Comparison of ENCODE assay signal across 9 mouse cellular contexts in the genomic region with DNA sequence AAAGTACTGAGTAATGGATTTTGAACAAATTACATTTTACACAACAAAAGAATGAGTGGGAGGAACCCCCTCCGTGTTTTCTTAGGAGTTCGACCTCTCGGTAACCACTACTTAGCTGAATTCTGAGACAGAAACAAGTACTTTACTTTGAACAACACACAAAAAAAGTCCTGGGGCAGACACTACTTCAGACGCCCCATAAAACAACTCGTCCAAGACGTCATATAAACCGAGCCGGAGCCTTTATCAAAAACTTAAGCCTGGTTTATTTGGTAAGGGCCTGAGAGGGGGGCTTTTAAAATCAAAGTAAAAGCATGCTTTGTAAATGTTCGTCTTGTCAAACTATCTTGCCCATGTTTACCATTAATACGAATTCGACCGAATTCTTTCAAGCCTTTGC. TPM values are rescaled to one million over a fixed set of nuclear protein-coding genes. Genes with fewer than 3 reads are reported as not detected.
A peak's percentile ranks its signal among the peaks of the same experiment; 100 is the strongest.
DNase-seq lines count a peak whose midpoint lies in the region; ATAC-seq lines count a peak whose summit lies in the region.
"Had no signal": no experiment of that assay in that cellular context is flagged by ENCODE, and none has a peak within 500 bp of the region (broad histone marks: within the 10 kb centered on the region; RNA-seq: fewer than 3 reads in every experiment).

No protein-coding gene starts in this region.

- H3K27me3 ChIP-seq in heart, embryonic 15.5 days = no peaks in the 10 kb centered on the region
- H3K27me3 ChIP-seq in hindbrain, embryonic 12.5 days = no peaks in the 10 kb centered on the region
- no peaks in the 10 kb centered on the region for H3K27me3 ChIP-seq in midbrain, embryonic 12.5 days

- no peaks in the 10 kb centered on the region for H3K9me3 ChIP-seq in heart, embryonic 15.5 days (replicated peaks)
- no peaks in the 10 kb centered on the region for H3K9me3 ChIP-seq in hindbrain, embryonic 12.5 days (replicated peaks)
- H3K9me3 ChIP-seq in midbrain, embryonic 12.5 days = no peaks in the 10 kb centered on the region

- H3K27ac ChIP-seq in heart, embryonic 15.5 days = peak overlapping the region; percentile 98; the same call in 1 of the 2 replicates
- peak overlapping the region; percentile 94; the same call in 1 of the 2 replicates for H3K27ac ChIP-seq in hindbrain, embryonic 12.5 days
- H3K27ac ChIP-seq in midbrain, embryonic 12.5 days (replicated peaks) = peak overlapping the region; percentile 97; the same call in 1 of the 2 replicates

- no peak for DNase-seq in heart, postnatal 36 days
- DNase-seq in T-cell, adult 2 months (ENCODE audit: low spot score) = peak; percentile 13
- no peak for DNase-seq in gastrocnemius, adult 8-10 months (ENCODE audit: low spot score in 2 of 2)
- DNase-seq in layer of hippocampus, postnatal 10 days (ENCODE audit: low spot score in 2 of 2) = no peak
- DNase-seq: cerebellum, postnatal 36 days had no signal

- H3K36me3 ChIP-seq in heart, embryonic 15.5 days = no peaks in the 10 kb centered on the region
- H3K36me3 ChIP-seq in hindbrain, embryonic 12.5 days = no peaks in the 10 kb centered on the region
- no peaks in the 10 kb centered on the region for H3K36me3 ChIP-seq in midbrain, embryonic 12.5 days

- intact Hi-C loops in heart, postnatal 36 days (cut with DNase I) = no loop called here

- H3K4me3 ChIP-seq in heart, embryonic 15.5 days = peak overlapping the region; percentile 94
- H3K4me3 ChIP-seq in hindbrain, embryonic 12.5 days = peak overlapping the region; percentile 81
- peak overlapping the region; percentile 85 for H3K4me3 ChIP-seq in midbrain, embryonic 12.5 days

- no peak for ATAC-seq in heart, embryonic 15.5 days (replicated peaks; ENCODE audit: insufficient number of reproducible peaks, insufficient read depth, low FRiP score, low read depth)
- no peak for ATAC-seq in hindbrain, embryonic 12.5 days (ENCODE audit: low FRiP score)
- no peak for ATAC-seq in midbrain, embryonic 12.5 days (ENCODE audit: low FRiP score, low read depth)
- ATAC-seq in megakaryocyte-erythroid progenitor cell, adult 5-6 weeks (replicated peaks; ENCODE audit: low FRiP score, low TSS enrichment, poor library complexity, severe bottlenecking) = no peak

- peak overlapping the region; percentile 74 for H3K4me2 ChIP-seq in heart, embryonic 15.5 days
- peak overlapping the region; percentile 62 for H3K4me2 ChIP-seq in hindbrain, embryonic 12.5 days (replicated peaks)
- H3K4me2 ChIP-seq in midbrain, embryonic 12.5 days (replicated peaks) = peak overlapping the region; percentile 70

- H3K4me1 ChIP-seq in heart, embryonic 15.5 days (replicated peaks) = peaks cover 39% of the 10 kb centered on the region
- peaks cover 31% of the 10 kb centered on the region for H3K4me1 ChIP-seq in hindbrain, embryonic 12.5 days
- H3K4me1 ChIP-seq in midbrain, embryonic 12.5 days = peaks cover 43% of the 10 kb centered on the region

- peak overlapping the region; percentile 90 for H3K9ac ChIP-seq in heart, embryonic 15.5 days
- H3K9ac ChIP-seq in hindbrain, embryonic 12.5 days = peak overlapping the region; percentile 92
- H3K9ac ChIP-seq in midbrain, embryonic 12.5 days (replicated peaks) = peak overlapping the region; percentile 93

- 8% methylated on average over 12 of the region's 12 CpGs for WGBS in heart, embryonic 15.5 days
- 3% methylated on average over 12 of the region's 12 CpGs for WGBS in hindbrain, embryonic 12.5 days
- 5% methylated on average over 12 of the region's 12 CpGs for WGBS in midbrain, embryonic 12.5 days

RNA-seq across cellular contexts. Expression of a gene that starts 1.0 kb away (rescaled TPM):
- 89.9 and 105 TPM in 2 replicates for polyA plus RNA-seq in heart, embryonic 15.5 days (2015; fragmentation: Nextera tagmentation; extraction: Ambion mirVana)
- 10 to 100 TPM; 14.4 to 21.4 TPM for total RNA-seq in heart, postnatal 36 days (2021)
- 140 and 148 TPM in 2 replicates for polyA plus RNA-seq in hindbrain, embryonic 12.5 days (2016; fragmentation: Nextera tagmentation; extraction: Ambion mirVana)
- 133 and 139 TPM in 2 replicates for polyA plus RNA-seq in midbrain, embryonic 12.5 days (2016; fragmentation: Nextera tagmentation; extraction: Ambion mirVana)
- total RNA-seq in megakaryocyte-erythroid progenitor cell, adult 5-6 weeks (2014; fragmentation: Nextera tagmentation) = 0.77 and 3.5 TPM in 2 replicates
- total RNA-seq in megakaryocyte-erythroid progenitor cell, adult 5-6 weeks (2017) = 1.2 and 3.5 TPM in 2 replicates
- 1 to 10 TPM; 5.1 to 6.1 (median 6.0) TPM for total RNA-seq in gastrocnemius, adult 8-10 months (2022)
- total RNA-seq in layer of hippocampus, postnatal 10 days (2021) = 10 to 100 TPM; 78.4 to 83.3 TPM
